ENCODE assay signal across 15 mouse cellular contexts in genomic region chr9:49961329-49961728, GRCm38 (mm10).
DNase-seq lines count a peak whose midpoint lies in the region; ATAC-seq and TF ChIP-seq lines count a peak whose summit lies in the region.
"Had no signal": no experiment of that assay in that cellular context is flagged by ENCODE, and none has a peak within 500 bp of the region (broad histone marks: within the 10 kb centered on the region; RNA-seq: fewer than 3 reads in every experiment).

No protein-coding gene starts in this region.

- no peak overlapping the region for H3K9ac ChIP-seq in kidney, embryonic 14.5 days (ENCODE audit: low read depth, low read length)
- no peak overlapping the region for H3K9ac ChIP-seq in ES-Bruce4 (ENCODE audit: low read depth, poor library complexity, severe bottlenecking)
- H3K9ac ChIP-seq in limb, embryonic 11.5 days (ENCODE audit: low read length) = no peak overlapping the region
- H3K9ac ChIP-seq in heart, embryonic 12.5 days = no peak overlapping the region
- H3K9ac ChIP-seq: embryonic facial prominence, embryonic 15.5 days; lung, embryonic 14.5 days; midbrain, embryonic 13.5 days had no signal

- no peak for ATAC-seq in kidney, embryonic 14.5 days (ENCODE audit: low FRiP score, low TSS enrichment)
- ATAC-seq in limb, embryonic 11.5 days (ENCODE audit: insufficient number of reproducible peaks, low FRiP score, low TSS enrichment, low read depth) = no peak
- no peak for ATAC-seq in heart, embryonic 12.5 days (ENCODE audit: insufficient number of reproducible peaks, low FRiP score)
- ATAC-seq: inflammation-experienced regulatory T-cells, adult 6 months; midbrain, embryonic 13.5 days had no signal

- no peak for TF ChIP-seq POLR2A in ES-Bruce4 (IDR thresholded peaks at IDR 0.05; ENCODE audit: insufficient read depth, low read length)

- H3K4me3 ChIP-seq in kidney, embryonic 14.5 days (ENCODE audit: low read length) = no peak overlapping the region
- no peak overlapping the region for H3K4me3 ChIP-seq in ES-Bruce4 (ENCODE audit: low read depth, low read length)
- H3K4me3 ChIP-seq in limb, embryonic 11.5 days (ENCODE audit: low read depth, low read length) = no peak overlapping the region
- no peak overlapping the region for H3K4me3 ChIP-seq in heart, embryonic 12.5 days
- H3K4me3 ChIP-seq: embryonic facial prominence, embryonic 15.5 days; midbrain, embryonic 13.5 days had no signal

- no peak for TF ChIP-seq CTCF in ES-Bruce4 (IDR thresholded peaks at IDR 0.05; ENCODE audit: low read depth, low read length)

- WGBS in kidney, embryonic 14.5 days = 55% methylated on average over 5 of the region's 5 CpGs
- 55% methylated on average over 5 of the region's 5 CpGs for WGBS in limb, embryonic 11.5 days
- 67% methylated on average over 5 of the region's 5 CpGs for WGBS in heart, embryonic 12.5 days

- H3K4me1 ChIP-seq in kidney, embryonic 14.5 days (ENCODE audit: control insufficient read depth, insufficient read depth, low read length) = peaks cover 30% of the 10 kb centered on the region
- H3K4me1 ChIP-seq in ES-Bruce4 (ENCODE audit: control insufficient read depth, insufficient read depth, low read length) = peaks cover 6% of the 10 kb centered on the region
- peaks cover 35% of the 10 kb centered on the region for H3K4me1 ChIP-seq in limb, embryonic 11.5 days (ENCODE audit: control insufficient read depth, insufficient read depth, low read length)
- H3K4me1 ChIP-seq in heart, embryonic 12.5 days (replicated peaks) = peaks cover 41% of the 10 kb centered on the region

- 0 out of 2 replicates have a peak, but pooled peaks have one; percentile 29 for TF ChIP-seq EP300 in ES-Bruce4 (IDR thresholded peaks at IDR 0.05; ENCODE audit: insufficient read depth, low read depth, low read length)

- no peaks in the 10 kb centered on the region for H3K27me3 ChIP-seq in kidney, embryonic 14.5 days (ENCODE audit: control insufficient read depth, insufficient read depth, low read length)
- no peaks in the 10 kb centered on the region for H3K27me3 ChIP-seq in ES-Bruce4 (ENCODE audit: control insufficient read depth, insufficient read depth, low read length, poor library complexity, severe bottlenecking)
- no peaks in the 10 kb centered on the region for H3K27me3 ChIP-seq in limb, embryonic 11.5 days (ENCODE audit: control insufficient read depth, insufficient read depth, low read length)
- no peaks in the 10 kb centered on the region for H3K27me3 ChIP-seq in heart, embryonic 12.5 days (replicated peaks)
- H3K27me3 ChIP-seq: embryonic facial prominence, embryonic 15.5 days; midbrain, embryonic 13.5 days had no signal

- H3K36me3 ChIP-seq in kidney, embryonic 14.5 days (ENCODE audit: control insufficient read depth, insufficient read depth, low read length) = no peaks in the 10 kb centered on the region
- no peaks in the 10 kb centered on the region for H3K36me3 ChIP-seq in ES-Bruce4 (ENCODE audit: control insufficient read depth, insufficient read depth, low read length, poor library complexity, severe bottlenecking)
- H3K36me3 ChIP-seq in limb, embryonic 11.5 days (ENCODE audit: control insufficient read depth, insufficient read depth, low read length) = no peaks in the 10 kb centered on the region
- no peaks in the 10 kb centered on the region for H3K36me3 ChIP-seq in heart, embryonic 12.5 days
- H3K36me3 ChIP-seq: embryonic facial prominence, embryonic 15.5 days; midbrain, embryonic 13.5 days had no signal

- peak overlapping the region; percentile 69; the same call in 1 of the 2 replicates for H3K27ac ChIP-seq in kidney, embryonic 14.5 days (ENCODE audit: low read depth, low read length)
- H3K27ac ChIP-seq in ES-Bruce4 (ENCODE audit: insufficient read depth, low read length) = peak overlapping the region; percentile 26
- peak overlapping the region; percentile 89 for H3K27ac ChIP-seq in limb, embryonic 11.5 days (replicated peaks; ENCODE audit: low read depth, low read length)
- H3K27ac ChIP-seq in heart, embryonic 12.5 days (ENCODE audit: poor library complexity, severe bottlenecking) = no peak overlapping the region
- H3K27ac ChIP-seq: embryonic facial prominence, embryonic 15.5 days; macrophage; midbrain, embryonic 13.5 days had no signal

- DNase-seq in kidney, postnatal 10 days = no peak
- peak; percentile 62 for DNase-seq in Muller cell, postnatal 12 days (ENCODE audit: inconsistent ontology term)
- no peak for DNase-seq in limb, embryonic 11.5 days (ENCODE audit: low spot score)
- DNase-seq in ovary, postnatal 36 days (ENCODE audit: low spot score) = no peak
- DNase-seq: gastrocnemius, postnatal 25 days; heart, postnatal 14 days; right cerebral cortex, postnatal 14 days had no signal

- H3K4me2 ChIP-seq in kidney, embryonic 14.5 days (replicated peaks; ENCODE audit: low read depth, low read length) = no peak overlapping the region
- no peak overlapping the region for H3K4me2 ChIP-seq in limb, embryonic 11.5 days (ENCODE audit: low read depth, severe bottlenecking)
- H3K4me2 ChIP-seq in heart, embryonic 12.5 days = no peak overlapping the region
- H3K4me2 ChIP-seq: embryonic facial prominence, embryonic 15.5 days; lung, embryonic 14.5 days; midbrain, embryonic 13.5 days had no signal

- no peaks in the 10 kb centered on the region for H3K9me3 ChIP-seq in kidney, embryonic 14.5 days (ENCODE audit: control insufficient read depth, low read length)
- no peaks in the 10 kb centered on the region for H3K9me3 ChIP-seq in ES-Bruce4 (replicated peaks; ENCODE audit: control insufficient read depth, insufficient read depth, low read length, poor library complexity, severe bottlenecking)
- H3K9me3 ChIP-seq in limb, embryonic 11.5 days (ENCODE audit: control insufficient read depth, low read length) = no peaks in the 10 kb centered on the region
- H3K9me3 ChIP-seq in heart, embryonic 12.5 days (replicated peaks) = no peaks in the 10 kb centered on the region
- H3K9me3 ChIP-seq: embryonic facial prominence, embryonic 15.5 days; midbrain, embryonic 13.5 days had no signal
